Mouse (Mus musculus) forebrain, embryonic 13.5 days (tissue): ENCODE results near the gene Erbb2. TPM values are rescaled to one million over a fixed set of nuclear protein-coding genes. Genes with fewer than 3 reads are reported as not detected.

Experiments used
- ATAC-seq: fragments of 200-750 bp; cut with Nextera tagmentation; 2 replicates; pipeline ENCODE4 v1.8.0; 2017
- H3K27ac ChIP-seq: fragments of 300-500 bp; sonication (generic); 2 replicates; pipeline ENCODE4 v1.5.1; 2015; ENCODE audit warnings: inconsistent platforms, mild to moderate bottlenecking, moderate library complexity
- H3K27me3 ChIP-seq: fragments of 300-500 bp; sonication (generic); 2 replicates; pipeline ENCODE4 v1.6.1; 2015; ENCODE audit warnings: mild to moderate bottlenecking, inconsistent platforms
- H3K36me3 ChIP-seq: fragments of 300-500 bp; sonication (generic); 2 replicates; pipeline ENCODE4 v1.6.1; 2015; ENCODE audit warnings: mild to moderate bottlenecking, inconsistent platforms; ENCODE audit not compliant: poor library complexity, severe bottlenecking
- H3K4me1 ChIP-seq: fragments of 300-500 bp; sonication (generic); 2 replicates; pipeline ENCODE4 v1.6.1; 2015; ENCODE audit warnings: inconsistent platforms
- H3K4me2 ChIP-seq: fragments of 300-500 bp; sonication (generic); 2 replicates; pipeline ENCODE4 v1.6.1; 2015; ENCODE audit warnings: inconsistent platforms, mild to moderate bottlenecking, moderate library complexity
- H3K4me3 ChIP-seq: fragments of 300-500 bp; sonication (generic); 2 replicates; pipeline ENCODE4 v1.5.1; 2015; ENCODE audit warnings: mild to moderate bottlenecking, inconsistent platforms
- H3K9ac ChIP-seq: fragments of 300-500 bp; sonication (generic); 2 replicates; pipeline ENCODE4 v1.6.1; 2015; ENCODE audit warnings: mild to moderate bottlenecking, inconsistent platforms
- H3K9me3 ChIP-seq: fragments of 300-500 bp; sonication (generic); replicated peaks from 2 replicates; pipeline ENCODE4 v1.6.1; 2016; ENCODE audit warnings: inconsistent platforms
- WGBS: fragments of 180-500 bp; shearing (Covaris S2); methylation state at CpG from one replicate; pipeline ENCODE4 v1.1.7; 2015; 5-methylcytosine and 5-hydroxymethylcytosine counted together
- polyA plus RNA-seq: library from polyadenylated mRNA; unstranded; fragments of >200 nt; fragmentation: Nextera tagmentation; extraction: Ambion mirVana; gene quantifications from 2 replicates; pipeline ENCODE4 v1.2.1, GENCODE M21; 2015

The Erbb2 gene
- polyA plus RNA-seq, 1 experiment from 2014 or later: 6.7 TPM

DNA sequence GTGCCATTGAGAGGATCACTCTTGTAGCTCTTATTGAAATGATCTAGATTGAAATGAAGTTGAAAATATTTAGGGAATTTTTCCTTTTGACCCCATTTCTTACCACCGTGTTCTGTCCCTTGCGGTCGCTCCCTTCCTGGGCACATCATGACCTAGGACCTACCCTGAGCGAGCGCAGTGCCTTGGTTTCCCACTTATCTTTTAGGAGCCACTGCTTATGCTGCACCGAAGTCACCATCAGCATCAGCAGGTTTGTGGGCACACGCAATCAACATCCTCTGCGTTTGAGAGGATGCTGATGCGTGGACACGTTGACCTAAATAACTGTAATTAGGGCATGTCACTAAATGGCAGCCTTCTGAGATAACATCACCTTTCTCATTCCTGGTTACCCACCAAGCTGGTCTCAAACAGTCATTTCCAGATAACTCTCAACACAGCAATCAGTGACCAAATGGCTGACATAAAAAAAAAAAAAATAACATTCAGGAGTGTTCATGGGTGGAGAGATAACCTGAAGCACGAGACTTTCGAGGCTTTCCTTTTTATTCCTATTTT lies 67.7 kb downstream of the Erbb2 start:
- H3K4me3 ChIP-seq: no peak overlapping the region
- no peaks in the 10 kb centered on the region for H3K36me3 ChIP-seq
- no peak for ATAC-seq
- no peak overlapping the region for H3K4me2 ChIP-seq
- no peaks in the 10 kb centered on the region for H3K27me3 ChIP-seq
- no peaks in the 10 kb centered on the region for H3K9me3 ChIP-seq
- H3K4me1 ChIP-seq: no peaks in the 10 kb centered on the region
- no peak overlapping the region for H3K27ac ChIP-seq
- WGBS: 91% methylated on average over 12 of the region's 12 CpGs
- no peak overlapping the region for H3K9ac ChIP-seq

DNA sequence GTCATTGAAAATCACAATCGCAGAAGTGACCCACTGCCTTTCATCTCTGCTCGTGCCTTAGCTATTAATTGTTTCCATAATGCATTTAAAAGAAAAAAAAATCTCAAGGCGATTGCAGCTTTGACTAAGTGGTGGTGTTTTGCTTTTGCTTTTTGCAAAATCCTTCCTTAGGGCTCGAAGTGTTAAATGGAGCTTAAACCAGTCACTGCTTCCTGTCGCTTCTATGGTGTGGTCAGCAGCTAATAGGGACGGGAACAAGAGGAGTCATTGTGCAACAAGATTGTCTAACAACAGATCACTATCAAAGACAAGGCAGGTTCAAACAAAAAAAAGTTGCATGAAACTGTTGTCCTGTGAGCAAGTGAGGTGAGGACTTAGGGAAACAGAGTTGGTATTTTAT lies 69.0 kb downstream of the Erbb2 start:
- no peak overlapping the region for H3K4me2 ChIP-seq
- H3K4me1 ChIP-seq: no peaks in the 10 kb centered on the region
- H3K4me3 ChIP-seq: no peak overlapping the region
- no peak for ATAC-seq
- H3K9me3 ChIP-seq: no peaks in the 10 kb centered on the region
- H3K27me3 ChIP-seq: peaks cover 4% of the 10 kb centered on the region; the same call in 1 of the 2 replicates
- no peak overlapping the region for H3K9ac ChIP-seq
- H3K27ac ChIP-seq: no peak overlapping the region
- WGBS: 58% methylated on average over 6 of the region's 6 CpGs
- no peaks in the 10 kb centered on the region for H3K36me3 ChIP-seq

DNA sequence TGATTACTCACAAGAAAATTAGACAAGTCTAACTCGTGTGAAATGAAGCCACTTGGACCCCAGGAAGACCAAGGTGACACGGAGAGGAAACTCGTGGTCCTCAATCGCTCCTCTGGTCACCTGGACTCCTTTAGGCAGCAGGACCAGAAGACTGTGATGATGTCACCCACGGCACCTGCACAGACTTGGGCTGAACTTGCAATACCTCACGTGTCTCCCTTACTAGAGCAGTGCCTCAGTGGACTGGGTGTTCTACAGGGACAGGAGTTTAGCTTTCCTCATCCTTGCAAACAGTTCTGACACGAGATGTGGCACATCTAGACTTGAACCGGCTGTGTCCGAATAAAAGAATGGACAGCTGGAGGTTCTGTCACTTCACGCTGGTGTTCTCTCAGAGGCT lies 69.8 kb downstream of the Erbb2 start:
- no peaks in the 10 kb centered on the region for H3K9me3 ChIP-seq
- H3K27ac ChIP-seq: no peak overlapping the region
- H3K4me1 ChIP-seq: no peaks in the 10 kb centered on the region
- WGBS: 82% methylated on average over 10 of the region's 10 CpGs
- H3K4me2 ChIP-seq: no peak overlapping the region
- H3K36me3 ChIP-seq: no peaks in the 10 kb centered on the region
- H3K9ac ChIP-seq: no peak overlapping the region
- no peak for ATAC-seq
- H3K27me3 ChIP-seq: peaks cover 4% of the 10 kb centered on the region; the same call in 1 of the 2 replicates
- no peak overlapping the region for H3K4me3 ChIP-seq

DNA sequence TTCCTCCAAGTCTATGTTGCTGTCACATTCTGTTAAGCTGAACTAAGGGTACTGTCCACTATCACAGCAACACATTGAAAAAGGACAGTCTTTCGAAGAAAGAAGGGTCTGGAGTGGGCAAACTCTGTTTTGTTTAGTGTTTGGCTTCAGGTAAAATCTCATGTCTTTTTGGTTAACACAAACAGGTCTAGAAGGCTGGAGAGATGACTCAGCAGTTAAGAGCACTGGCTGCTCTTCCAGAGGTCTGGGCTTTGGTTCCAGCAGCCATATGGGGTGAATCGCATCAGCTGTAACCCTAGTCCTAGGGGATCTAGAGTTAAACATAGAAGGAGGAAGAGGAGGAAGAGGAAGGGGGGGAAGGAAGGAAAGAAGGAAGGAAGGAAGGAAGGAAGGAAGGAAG lies 73.5 kb downstream of the Erbb2 start:
- WGBS: 87% methylated on average over 2 of the region's 2 CpGs

More for the DNA sequence above, 73.5 kb downstream of the Erbb2 start:
- Histone ChIP-seq H3K27me3 (peaks cover 4% of the 10 kb centered on the region; the same call in 1 of the 2 replicates), H3K9me3 (no peaks in the 10 kb centered on the region), H3K27ac (no peak overlapping the region), H3K9ac (no peak overlapping the region), H3K4me1 (peaks cover 5% of the 10 kb centered on the region; the same call in 1 of the 2 replicates), H3K4me2 (no peak overlapping the region), H3K4me3 (no peak overlapping the region), H3K36me3 (no peaks in the 10 kb centered on the region)
- no peak for ATAC-seq

Other genes with a start within 250 kb of the Erbb2 start
- 77.5 and 78.3 TPM in 2 replicates for gene Med1, start 219.2 kb upstream of the Erbb2 start, polyA plus RNA-seq
- 17.7 and 19.0 TPM in 2 replicates for gene Cdk12, start 209.4 kb upstream of the Erbb2 start, polyA plus RNA-seq
- gene Neurod2, start 82.8 kb upstream of the Erbb2 start, polyA plus RNA-seq: 45.4 and 72.1 TPM in 2 replicates
- gene Ppp1r1b, start 64.1 kb upstream of the Erbb2 start, polyA plus RNA-seq: 14.6 and 20.0 TPM in 2 replicates
- gene Stard3, start 54.1 kb upstream of the Erbb2 start, polyA plus RNA-seq: 44.0 and 45.5 TPM in 2 replicates
- gene Tcap, start 28.7 kb upstream of the Erbb2 start, polyA plus RNA-seq: 0.18 and 0.19 TPM in 2 replicates
- gene Pnmt, start 26.0 kb upstream of the Erbb2 start, polyA plus RNA-seq: 0.35 TPM in 1 of 2 replicates, not detected in the other
- 6.7 and 9.2 TPM in 2 replicates for gene Pgap3, start 12.0 kb upstream of the Erbb2 start, polyA plus RNA-seq
- gene Mien1, start 26.5 kb downstream of the Erbb2 start, polyA plus RNA-seq: 208 and 237 TPM in 2 replicates
- gene Grb7, start 33.9 kb downstream of the Erbb2 start, polyA plus RNA-seq: 0.21 and 0.35 TPM in 2 replicates
- gene Ikzf3, start 133.6 kb downstream of the Erbb2 start, polyA plus RNA-seq: not detected in 2 replicates
- gene Zpbp2, start 138.6 kb downstream of the Erbb2 start, polyA plus RNA-seq: not detected in 2 replicates
- 77.3 and 88.0 TPM in 2 replicates for gene Ormdl3, start 174.9 kb downstream of the Erbb2 start, polyA plus RNA-seq
- gene Lrrc3c, start 185.8 kb downstream of the Erbb2 start, polyA plus RNA-seq: not detected in 2 replicates
- 1.2 and 1.3 TPM in 2 replicates for gene Gm12355, start 213.2 kb downstream of the Erbb2 start, polyA plus RNA-seq
- not detected in 2 replicates for gene Gsdma3, start 213.9 kb downstream of the Erbb2 start, polyA plus RNA-seq
- gene Gsdma2, start 234.3 kb downstream of the Erbb2 start, polyA plus RNA-seq: not detected in 2 replicates